Mouse (Mus musculus): ENCODE measurements around the gene Spire2. TPM values are rescaled to one million over a fixed set of nuclear protein-coding genes. Genes with fewer than 3 reads are reported as not detected.
A peak's percentile ranks its signal among the peaks of the same experiment; 100 is the strongest.

Gene Spire2
- polyA plus RNA-seq, 1 experiment from 2014 or later: 2.8 TPM

- WGBS: 91% methylated on average over 9 of the region's 9 CpGs
- Histone ChIP-seq H3K4me1 (ENCODE audit: control insufficient read depth, insufficient read depth, low read length) (no peaks in the 10 kb centered on the region; the same call in 1 of the 2 replicates), H3K27ac (replicated peaks; ENCODE audit: low read depth, low read length) (no peak overlapping the region), H3K27me3 (replicated peaks; ENCODE audit: control insufficient read depth, insufficient read depth, low read length) (no peaks in the 10 kb centered on the region), H3K9me3 (ENCODE audit: control insufficient read depth, low read length) (no peaks in the 10 kb centered on the region), H3K9ac (ENCODE audit: low read depth, low read length) (no peak overlapping the region), H3K4me3 (ENCODE audit: low read depth, low read length) (no peak overlapping the region), H3K4me2 (ENCODE audit: low read depth, low read length) (no peak overlapping the region), H3K36me3 (ENCODE audit: control insufficient read depth, insufficient read depth, low read length) (peaks cover 61% of the 10 kb centered on the region)
- ATAC-seq (ENCODE audit: low read depth) (no peak), DNase-seq (ENCODE audit: low spot score) (no peak)
These were observed 69.4 kb downstream of the Spire2 start for GRCm38 (mm10) chr8:123401936-123402335.

- Histone ChIP-seq H3K4me1 (ENCODE audit: control insufficient read depth, insufficient read depth, low read length) (no peaks in the 10 kb centered on the region; the same call in 1 of the 2 replicates), H3K27me3 (replicated peaks; ENCODE audit: control insufficient read depth, insufficient read depth, low read length) (no peaks in the 10 kb centered on the region), H3K4me3 (ENCODE audit: low read depth, low read length) (no peak overlapping the region), H3K9ac (ENCODE audit: low read depth, low read length) (no peak overlapping the region), H3K27ac (replicated peaks; ENCODE audit: low read depth, low read length) (no peak overlapping the region), H3K4me2 (ENCODE audit: low read depth, low read length) (no peak overlapping the region), H3K36me3 (ENCODE audit: control insufficient read depth, insufficient read depth, low read length) (peaks cover 54% of the 10 kb centered on the region), H3K9me3 (ENCODE audit: control insufficient read depth, low read length) (no peaks in the 10 kb centered on the region)
- WGBS: 81% methylated on average over 9 of the region's 9 CpGs
- no peak for ATAC-seq (ENCODE audit: low read depth)
- DNase-seq (ENCODE audit: low spot score): no peak
These were observed 70.3 kb downstream of the Spire2 start for GRCm38 (mm10) chr8:123402730-123403326.

- Histone ChIP-seq H3K4me1 (ENCODE audit: control insufficient read depth, insufficient read depth, low read length) (no peaks in the 10 kb centered on the region; the same call in 1 of the 2 replicates), H3K9ac (ENCODE audit: low read depth, low read length) (no peak overlapping the region), H3K4me3 (ENCODE audit: low read depth, low read length) (no peak overlapping the region), H3K27ac (replicated peaks; ENCODE audit: low read depth, low read length) (no peak overlapping the region), H3K4me2 (ENCODE audit: low read depth, low read length) (no peak overlapping the region), H3K9me3 (ENCODE audit: control insufficient read depth, low read length) (no peaks in the 10 kb centered on the region), H3K36me3 (ENCODE audit: control insufficient read depth, insufficient read depth, low read length) (peaks cover 37% of the 10 kb centered on the region), H3K27me3 (replicated peaks; ENCODE audit: control insufficient read depth, insufficient read depth, low read length) (peaks cover 6% of the 10 kb centered on the region)
- WGBS: 39% methylated on average over 8 of the region's 8 CpGs
- DNase-seq (ENCODE audit: low spot score) (no peak), ATAC-seq (ENCODE audit: low read depth) (no peak)
These were observed 72.0 kb downstream of the Spire2 start for GRCm38 (mm10) chr8:123404521-123404920.

- no peak for ATAC-seq (ENCODE audit: low read depth)
These were observed 74.3 kb downstream of the Spire2 start, which contains the start of gene Mc1r for GRCm38 (mm10) chr8:123406786-123407185. Gene Mc1r (plus strand): TSS chr8:123407107.

GRCm38 (mm10) chr8:123407612-123408011 lies 75.1 kb downstream of the Spire2 start:
- ATAC-seq (ENCODE audit: low read depth) (no peak), DNase-seq (ENCODE audit: low spot score) (no peak)
- H3K27me3 ChIP-seq (replicated peaks; ENCODE audit: control insufficient read depth, insufficient read depth, low read length): peaks cover 37% of the 10 kb centered on the region
- H3K4me1 ChIP-seq (ENCODE audit: control insufficient read depth, insufficient read depth, low read length): peaks cover 9% of the 10 kb centered on the region; the same call in 1 of the 2 replicates
- H3K4me2 ChIP-seq (ENCODE audit: low read depth, low read length): no peak overlapping the region
- no peak overlapping the region for H3K9ac ChIP-seq (ENCODE audit: low read depth, low read length)
- H3K27ac ChIP-seq (replicated peaks; ENCODE audit: low read depth, low read length): no peak overlapping the region
- WGBS: 96% methylated on average over 13 of the region's 13 CpGs
- H3K4me3 ChIP-seq (ENCODE audit: low read depth, low read length): no peak overlapping the region
- peaks cover 7% of the 10 kb centered on the region for H3K36me3 ChIP-seq (ENCODE audit: control insufficient read depth, insufficient read depth, low read length)
- no peaks in the 10 kb centered on the region for H3K9me3 ChIP-seq (ENCODE audit: control insufficient read depth, low read length)

More at GRCm38 (mm10) chr8:123406786-123407185, 74.3 kb downstream of the Spire2 start, which contains the start of gene Mc1r:
- Histone ChIP-seq H3K4me3 (ENCODE audit: low read depth, low read length) (no peak within 1 kb of the TSS), H3K27ac (replicated peaks; ENCODE audit: low read depth, low read length) (no peak within 1 kb of the TSS), H3K4me1 (ENCODE audit: control insufficient read depth, insufficient read depth, low read length) (peaks cover 5% of the 10 kb centered on the region; the same call in 1 of the 2 replicates), H3K9me3 (ENCODE audit: control insufficient read depth, low read length) (no peaks in the 10 kb centered on the region), H3K4me2 (ENCODE audit: low read depth, low read length) (0 out of 2 replicates have a peak within 1 kb of the TSS, but pooled peaks have one; percentile 10), H3K27me3 (replicated peaks; ENCODE audit: control insufficient read depth, insufficient read depth, low read length) (peaks cover 29% of the 10 kb centered on the region), H3K36me3 (ENCODE audit: control insufficient read depth, insufficient read depth, low read length) (peaks cover 16% of the 10 kb centered on the region), H3K9ac (ENCODE audit: low read depth, low read length) (no peak within 1 kb of the TSS)
- 10% methylated on average over 4 of the region's 4 CpGs for WGBS
- DNase-seq (ENCODE audit: low spot score): peak; percentile 27

GRCm38 (mm10) chr8:123408586-123409544 lies 76.4 kb downstream of the Spire2 start:
- 69% methylated on average over 9 of the region's 9 CpGs for WGBS
- DNase-seq (ENCODE audit: low spot score): no peak
- Histone ChIP-seq H3K4me1 (ENCODE audit: control insufficient read depth, insufficient read depth, low read length) (peaks cover 9% of the 10 kb centered on the region; the same call in 1 of the 2 replicates), H3K27ac (replicated peaks; ENCODE audit: low read depth, low read length) (no peak overlapping the region), H3K36me3 (ENCODE audit: control insufficient read depth, insufficient read depth, low read length) (no peaks in the 10 kb centered on the region), H3K27me3 (replicated peaks; ENCODE audit: control insufficient read depth, insufficient read depth, low read length) (peaks cover 47% of the 10 kb centered on the region), H3K9me3 (ENCODE audit: control insufficient read depth, low read length) (no peaks in the 10 kb centered on the region), H3K4me3 (ENCODE audit: low read depth, low read length) (no peak overlapping the region), H3K9ac (ENCODE audit: low read depth, low read length) (no peak overlapping the region), H3K4me2 (ENCODE audit: low read depth, low read length) (no peak overlapping the region)
- no peak for ATAC-seq (ENCODE audit: low read depth)

GRCm38 (mm10) chr8:123410049-123410587 lies 77.6 kb downstream of the Spire2 start:
- peaks cover 9% of the 10 kb centered on the region; the same call in 1 of the 2 replicates for H3K4me1 ChIP-seq (ENCODE audit: control insufficient read depth, insufficient read depth, low read length)
- DNase-seq (ENCODE audit: low spot score): peak; percentile 32
- no peak; the same call in 1 of the 2 replicates for ATAC-seq (ENCODE audit: low read depth)
- no peaks in the 10 kb centered on the region for H3K9me3 ChIP-seq (ENCODE audit: control insufficient read depth, low read length)
- no peak overlapping the region; the same call in 1 of the 2 replicates for H3K27ac ChIP-seq (replicated peaks; ENCODE audit: low read depth, low read length)
- no peak overlapping the region for H3K9ac ChIP-seq (ENCODE audit: low read depth, low read length)
- peaks cover 51% of the 10 kb centered on the region for H3K27me3 ChIP-seq (replicated peaks; ENCODE audit: control insufficient read depth, insufficient read depth, low read length)
- peak overlapping the region; percentile 58; the same call in 1 of the 2 replicates for H3K4me2 ChIP-seq (ENCODE audit: low read depth, low read length)
- 50% methylated on average over 8 of the region's 8 CpGs for WGBS
- H3K36me3 ChIP-seq (ENCODE audit: control insufficient read depth, insufficient read depth, low read length): no peaks in the 10 kb centered on the region
- H3K4me3 ChIP-seq (ENCODE audit: low read depth, low read length): no peak overlapping the region

- peak overlapping the region; percentile 42 for H3K4me3 ChIP-seq (ENCODE audit: low read depth, low read length)
- H3K9ac ChIP-seq (ENCODE audit: low read depth, low read length): peak overlapping the region; percentile 54
- H3K27me3 ChIP-seq (replicated peaks; ENCODE audit: control insufficient read depth, insufficient read depth, low read length): peaks cover 51% of the 10 kb centered on the region
- no peak overlapping the region; the same call in 1 of the 2 replicates for H3K27ac ChIP-seq (replicated peaks; ENCODE audit: low read depth, low read length)
- H3K9me3 ChIP-seq (ENCODE audit: control insufficient read depth, low read length): no peaks in the 10 kb centered on the region
- peak overlapping the region; percentile 58 for H3K4me2 ChIP-seq (ENCODE audit: low read depth, low read length)
- H3K36me3 ChIP-seq (ENCODE audit: control insufficient read depth, insufficient read depth, low read length): no peaks in the 10 kb centered on the region
- peaks cover 9% of the 10 kb centered on the region; the same call in 1 of the 2 replicates for H3K4me1 ChIP-seq (ENCODE audit: control insufficient read depth, insufficient read depth, low read length)
- WGBS: 9% methylated on average over 11 of the region's 11 CpGs
- no peak for ATAC-seq (ENCODE audit: low read depth)
- no peak for DNase-seq (ENCODE audit: low spot score)
These were observed 78.3 kb downstream of the Spire2 start for GRCm38 (mm10) chr8:123410788-123411187.

Data from embryonic facial prominence, embryonic 14.5 days (tissue).